Mouse (Mus musculus): Measurements from ENCODE around the gene Brd3. TPM values are rescaled to one million over a fixed set of nuclear protein-coding genes. Genes with fewer than 3 reads are reported as not detected.

Brd3 gene
- total RNA-seq (2023): 10 to 100 TPM; 32.4 to 34.8 TPM

GRCm38 (mm10) chr2:27507562-27507961 lies at the start of gene Brd3:
Brd3 (minus strand) TSS chr2:27507662.

GRCm38 (mm10) chr2:27514639-27515328 lies 7.3 kb upstream of the Brd3 start, which contains the start of gene Wdr5:
Wdr5 (plus strand) TSS chr2:27515157.

GRCm38 (mm10) chr2:27441767-27442707 lies 65.4 kb downstream of the Brd3 start, which contains the start of gene Brd3os:
Brd3os (plus strand) TSS chr2:27442324.

GRCm38 (mm10) chr2:27426855-27427457 lies 80.5 kb downstream of the Brd3 start, which contains the start of gene Vav2:
Vav2 (minus strand) TSS chr2:27427033.

Other genes with a start within 250 kb of the Brd3 start
- gene Vav2, start 80.6 kb downstream of the Brd3 start, total RNA-seq (2023): 10 to 100 TPM; 10.1 to 12.1 TPM
- gene Brd3os, start 65.3 kb downstream of the Brd3 start, total RNA-seq (2023): under 1 TPM in 1 of 2 experiments, not detected in 1; 0.76 TPM
- 10 to 100 TPM; 47.3 to 48.6 TPM for gene Wdr5, start 7.5 kb upstream of the Brd3 start, total RNA-seq (2023)
- 10 to 100 TPM; 13.8 to 17.5 TPM for gene Rxra, start 168.8 kb upstream of the Brd3 start, total RNA-seq (2023)